Mouse (Mus musculus) retina, adult 2 months (tissue): ENCODE measurements around the gene Slc9a9.

ENCODE experiments used
- DNase-seq: peaks from one replicate; pipeline ENCODE4 v3.0.0-alpha.2; 2012; ENCODE audit warnings: low read depth, low spot score

Slc9a9 gene

DNA sequence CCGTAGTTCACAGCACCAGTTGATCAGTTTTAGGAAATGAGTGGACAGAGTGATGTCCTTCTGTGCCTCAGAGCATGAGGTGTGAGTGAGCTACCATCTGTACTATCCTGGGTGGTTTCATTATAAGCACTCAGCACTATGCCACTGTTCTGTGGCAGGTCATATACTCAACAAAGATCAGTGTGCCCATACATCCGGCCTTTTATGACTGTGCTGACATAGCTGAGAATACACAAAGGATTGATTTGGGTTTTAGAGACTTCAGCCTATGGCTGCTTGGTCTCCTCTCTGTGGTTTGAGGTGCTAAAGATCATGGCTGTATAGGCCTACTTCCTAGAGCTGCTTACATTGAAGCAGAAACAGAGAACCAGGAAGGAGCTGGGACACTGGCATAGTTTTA lies 12.6 kb downstream of the Slc9a9 start:
- no peak for DNase-seq

DNA sequence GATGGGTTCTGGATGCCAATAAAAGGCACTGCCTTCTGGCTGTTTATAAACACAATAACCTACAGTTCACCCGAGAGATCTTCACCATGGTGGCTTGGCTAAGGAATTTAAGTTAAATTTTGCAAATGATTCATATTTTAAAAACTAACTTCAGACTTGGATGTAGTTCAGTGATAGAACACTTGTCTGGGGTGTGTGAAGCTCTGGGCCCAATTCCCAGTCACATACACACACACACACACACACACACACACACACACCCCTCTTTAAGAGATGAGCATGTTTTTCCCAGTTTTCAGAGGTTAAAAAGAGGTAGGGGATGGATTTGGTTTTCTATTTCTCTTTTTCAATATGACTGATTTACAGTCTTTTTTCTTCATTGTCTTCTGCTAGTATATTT lies 15.9 kb downstream of the Slc9a9 start:
- no peak for DNase-seq

DNA sequence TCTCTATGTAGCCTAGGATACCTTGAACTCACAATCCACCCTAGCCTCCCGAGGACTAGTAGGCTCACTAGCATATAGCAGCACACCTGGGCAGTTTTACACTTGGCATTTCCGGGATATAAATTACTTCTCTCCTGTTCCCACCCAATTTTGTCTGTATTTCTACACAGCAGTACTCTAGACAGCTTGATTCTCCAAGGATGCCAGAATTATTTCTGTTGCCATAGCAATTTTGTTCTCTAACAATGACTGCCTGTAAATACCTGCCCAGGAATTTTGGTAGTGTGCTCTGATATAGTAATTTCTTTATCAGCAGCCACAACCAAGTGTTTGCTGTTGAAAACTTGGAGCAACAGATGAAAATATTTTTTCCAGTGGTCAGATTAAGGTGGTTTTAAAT lies 16.7 kb downstream of the Slc9a9 start:
- no peak for DNase-seq

GRCm38 (mm10) chr9:94687203-94687859 lies 17.6 kb downstream of the Slc9a9 start:
- DNase-seq: no peak

GRCm38 (mm10) chr9:94691311-94692087 lies 21.8 kb downstream of the Slc9a9 start:
- no peak for DNase-seq

GRCm38 (mm10) chr9:94692122-94692521 lies 22.4 kb downstream of the Slc9a9 start:
- DNase-seq: no peak

GRCm38 (mm10) chr9:94694243-94694642 lies 24.5 kb downstream of the Slc9a9 start:
- DNase-seq: no peak

GRCm38 (mm10) chr9:94694983-94695382 lies 25.3 kb downstream of the Slc9a9 start:
- no peak for DNase-seq

DNA sequence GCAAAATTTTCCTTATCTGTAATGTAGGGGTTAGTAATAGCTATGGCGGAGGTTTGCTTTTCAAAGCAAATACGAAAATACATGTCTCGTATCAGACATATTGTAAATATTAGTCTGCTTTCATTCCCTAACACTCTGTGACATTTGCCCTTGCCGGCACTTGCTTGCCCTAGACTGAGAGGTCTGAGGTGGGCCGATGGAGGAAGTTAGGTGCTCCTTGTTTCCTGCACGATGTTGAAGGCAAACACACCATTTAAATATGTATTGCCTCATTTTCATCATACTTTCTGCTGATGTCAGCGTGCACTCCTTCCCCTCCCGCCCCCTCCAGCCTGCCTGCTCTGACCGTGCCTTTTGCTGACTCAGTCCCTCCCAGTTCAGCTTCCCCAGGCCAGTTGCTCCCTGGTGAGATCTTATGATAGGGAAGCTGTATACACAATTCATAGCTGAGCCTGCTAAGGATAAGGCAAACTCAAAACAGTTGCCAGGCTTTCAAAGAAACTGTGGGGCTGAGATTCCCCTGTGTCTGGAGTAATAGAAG lies 26.9 kb downstream of the Slc9a9 start:
- DNase-seq: no peak

DNA sequence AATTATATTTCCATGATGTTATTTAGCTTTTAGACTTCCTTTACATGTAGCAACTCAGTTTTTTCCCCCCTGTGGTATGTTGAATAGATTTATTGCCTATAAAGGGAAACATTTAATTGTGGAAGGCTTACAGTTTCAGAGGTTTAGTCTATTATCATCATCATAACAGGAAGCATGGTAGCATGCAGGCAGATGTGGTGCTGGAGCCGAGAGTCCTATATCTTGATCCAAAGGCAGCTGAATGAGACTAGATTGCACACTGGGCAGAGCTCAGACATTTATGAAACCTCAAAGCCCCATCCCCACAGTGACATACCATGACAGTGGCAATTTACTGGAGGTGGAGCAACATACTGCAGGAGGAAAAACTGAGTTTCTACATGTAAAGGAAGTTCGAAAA lies 28.5 kb downstream of the Slc9a9 start:
- DNase-seq: no peak

GRCm38 (mm10) chr9:94700549-94700948 lies 30.8 kb downstream of the Slc9a9 start:
- DNase-seq: peak; percentile 53

DNA sequence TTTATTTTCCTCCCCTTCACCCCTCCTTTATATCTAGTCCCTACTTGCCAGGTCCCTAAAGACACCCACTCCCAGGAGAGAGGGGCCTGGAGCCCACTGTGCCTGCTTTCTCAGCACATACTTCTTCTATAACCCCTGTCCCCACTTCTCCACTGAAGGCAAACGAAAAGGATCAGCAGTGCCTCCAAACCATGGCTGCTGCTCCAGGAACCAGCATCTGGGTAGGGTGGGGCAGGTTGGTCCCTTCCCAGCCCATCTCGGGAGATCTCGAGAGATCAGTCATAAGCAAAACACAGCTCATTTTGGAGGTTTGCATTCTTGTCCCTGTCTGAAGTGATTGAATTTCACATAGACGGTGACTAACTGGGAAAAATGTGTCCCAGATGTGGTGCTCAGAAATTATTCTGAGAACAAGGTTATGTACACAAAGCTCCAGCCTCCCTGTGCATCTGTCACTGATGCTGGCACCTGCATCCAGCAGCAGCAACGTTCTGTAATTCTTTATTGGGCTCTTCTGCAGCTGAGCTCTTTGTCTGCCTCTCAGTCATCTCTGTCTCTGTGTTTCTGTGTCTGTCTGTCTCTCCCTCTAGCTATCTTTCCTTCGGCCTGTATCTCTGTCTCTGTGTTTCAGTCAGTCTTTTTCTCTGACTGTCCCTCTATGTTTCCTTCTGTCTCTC lies 31.6 kb downstream of the Slc9a9 start:
- DNase-seq: no peak

- DNase-seq: peak; percentile 89
Measured at GRCm38 (mm10) chr9:94701965-94702634, 32.4 kb downstream of the Slc9a9 start.

DNA sequence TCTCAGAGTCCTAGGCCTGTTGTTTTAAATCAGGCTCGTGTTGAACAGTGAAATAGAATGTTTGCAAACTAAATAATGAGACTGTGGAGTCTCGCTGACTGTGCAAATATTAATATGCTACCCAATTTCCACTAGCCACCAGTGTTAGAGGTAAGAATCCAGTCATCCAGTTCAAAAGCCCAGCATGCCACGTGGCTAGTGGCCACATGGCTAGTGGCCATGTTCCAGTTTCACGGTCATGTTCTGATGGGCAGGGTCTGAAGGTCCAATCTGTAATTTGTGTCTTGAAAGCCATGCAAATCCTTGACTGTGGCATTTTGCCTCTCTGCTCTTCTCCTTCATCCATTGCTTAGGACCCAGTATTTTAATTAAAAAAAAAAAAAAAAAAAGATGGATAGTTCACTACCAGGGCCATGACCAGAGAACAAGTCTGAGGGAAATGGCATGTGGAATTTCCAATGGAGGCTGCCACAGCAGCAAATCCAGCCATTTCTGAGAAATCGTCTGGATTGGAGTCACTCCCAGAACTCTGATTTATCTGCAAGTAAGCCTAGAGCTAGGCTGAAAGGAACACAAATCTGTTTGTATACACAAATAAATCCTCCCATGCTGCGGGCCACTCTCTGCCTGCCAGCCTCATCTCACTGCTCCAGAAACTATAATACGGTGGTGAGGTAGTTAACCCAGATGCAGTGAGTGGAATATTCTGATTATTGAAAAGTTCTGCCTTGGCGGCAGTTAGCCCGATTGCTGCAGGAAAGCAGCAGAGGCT lies 35.5 kb downstream of the Slc9a9 start:
- no peak for DNase-seq

DNA sequence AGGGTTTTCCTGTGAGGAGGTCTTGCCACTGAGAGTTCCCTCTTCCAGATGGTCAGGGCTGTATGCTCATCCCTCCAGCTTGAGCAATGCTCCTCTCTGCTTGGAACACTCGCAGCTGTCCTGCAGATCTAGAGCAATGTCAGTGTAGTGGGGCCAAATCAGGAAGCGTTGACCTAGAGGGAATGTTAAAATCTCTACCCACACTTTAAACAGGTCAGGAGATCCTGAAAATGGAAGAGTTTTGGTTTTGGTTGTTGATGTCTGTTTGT lies 36.0 kb downstream of the Slc9a9 start:
- no peak for DNase-seq

DNA sequence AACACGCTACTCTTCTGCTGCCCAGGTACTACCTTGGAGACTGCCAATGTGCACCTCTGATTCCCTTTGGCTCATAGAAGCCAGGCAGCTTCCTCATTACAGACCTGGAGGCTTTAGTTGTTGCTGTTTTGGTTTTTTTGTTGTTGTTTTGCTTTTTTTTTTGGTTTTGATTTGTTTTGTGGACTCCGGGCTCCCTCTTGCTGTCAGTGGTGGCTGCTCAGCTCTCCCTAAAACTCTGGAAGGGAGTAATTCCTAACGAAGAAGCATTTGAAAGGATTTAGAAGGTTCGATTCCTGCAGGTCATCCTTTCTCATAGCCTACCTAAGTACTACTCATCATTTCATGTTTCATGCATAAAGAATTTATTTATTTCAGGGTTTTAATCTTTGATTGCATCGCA lies 42.4 kb downstream of the Slc9a9 start:
- no peak for DNase-seq

GRCm38 (mm10) chr9:94716695-94717094 lies 47.0 kb downstream of the Slc9a9 start:
- no peak for DNase-seq

DNA sequence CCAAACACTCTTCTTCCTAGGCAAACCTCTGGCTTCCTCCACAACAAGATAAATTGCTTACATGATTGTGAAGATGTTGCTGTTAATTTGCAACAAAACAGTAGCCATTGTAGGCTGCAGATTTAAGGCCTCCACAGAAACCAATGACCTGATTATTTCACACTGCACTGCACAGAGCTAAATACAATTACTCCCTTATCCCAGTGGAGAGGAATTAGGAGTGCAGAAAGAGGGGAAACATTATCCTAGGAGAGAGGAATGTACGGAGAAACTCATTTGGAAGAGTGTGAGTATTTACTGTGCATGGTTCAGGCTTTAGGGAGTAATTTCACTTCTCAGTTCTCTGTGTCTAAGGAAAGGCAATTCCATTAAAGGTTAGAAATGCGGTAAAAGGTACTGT lies 53.9 kb downstream of the Slc9a9 start:
- DNase-seq: no peak

- DNase-seq: no peak
Measured at GRCm38 (mm10) chr9:94725121-94725520, 55.4 kb downstream of the Slc9a9 start.

GRCm38 (mm10) chr9:94727457-94727856 lies 57.7 kb downstream of the Slc9a9 start:
- no peak for DNase-seq

- no peak for DNase-seq
Measured at GRCm38 (mm10) chr9:94730396-94730795, 60.7 kb downstream of the Slc9a9 start.
